Mouse (Mus musculus): ENCODE measurements around the gene Ipo9. TPM values are rescaled to one million over a fixed set of nuclear protein-coding genes. Genes with fewer than 3 reads are reported as not detected.

Gene Ipo9
- total and polyA plus RNA-seq, 3 experiments: 33.7 to 58.3 (median 38.3) TPM

DNA sequence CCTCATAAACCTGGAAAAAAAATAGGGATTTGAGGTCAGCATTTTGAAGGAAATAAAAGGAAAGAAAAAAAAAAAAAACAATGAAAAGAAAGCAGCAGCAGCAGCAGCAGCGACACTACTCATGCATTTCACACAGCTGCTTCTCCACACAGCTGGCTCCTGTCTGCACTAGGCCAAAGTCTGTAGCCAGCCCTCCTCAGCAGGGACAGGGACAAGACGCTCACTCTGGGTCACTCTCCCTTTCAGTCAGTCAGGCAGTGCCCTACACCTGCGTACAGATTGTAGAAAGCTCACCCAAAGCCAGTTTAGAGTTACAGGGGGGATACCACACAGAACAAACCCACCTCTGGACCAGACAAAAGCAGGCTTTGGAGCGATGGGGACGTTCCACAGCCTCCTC lies 27.6 kb upstream of the Ipo9 start:
- Histone ChIP-seq H3K27me3 (replicated peaks) (peaks cover 2% of the 10 kb centered on the region), H3K79me2 (replicated peaks; ENCODE audit: control insufficient read depth, extremely low read depth, insufficient read depth, poor library complexity, severe bottlenecking) (no peaks in the 10 kb centered on the region), H3K4me2 (ENCODE audit: insufficient read depth, low read depth, poor library complexity, severe bottlenecking) (no peak overlapping the region), H3K36me3 (replicated peaks in 1 of 2; ENCODE audit: control insufficient read depth in 1 of 2, insufficient read depth in 1 of 2, low read length in 1 of 2) (no peaks in the 10 kb centered on the region), H3K9ac (ENCODE audit: insufficient read depth, low read depth) (no peak overlapping the region), H3K27ac (ENCODE audit: insufficient read depth, low read depth) (no peak overlapping the region), H3K9me3 (replicated peaks; ENCODE audit: low read length) (no peaks in the 10 kb centered on the region), H3K4me1 (ENCODE audit: control insufficient read depth in 1 of 2, insufficient read depth in 2 of 2) (no peaks in the 10 kb centered on the region), H3K4me3 (replicated peaks in 1 of 3; ENCODE audit: low read depth in 2 of 3, low read length in 2 of 3, poor library complexity in 1 of 3) (no peak overlapping the region)
- DNase-seq (ENCODE audit: extremely low read depth): no peak
- in situ Hi-C loops (cut with MboI; ENCODE audit: low pct_ligation_motif_present, low pct_unique_long_range_greater_than_20kb, low sequenced_read_pairs) (no loop called here), dilution Hi-C loops (cut with MboI; ENCODE audit: extremely low pct_ligation_motif_present, extremely low pct_unique_long_range_greater_than_20kb, low sequenced_read_pairs) (no loop called here)
- TF ChIP-seq NELFE (IDR thresholded peaks at IDR 0.05; ENCODE audit: low read depth, low read length): no peak
- TF ChIP-seq IRF4 (IDR thresholded peaks at IDR 0.05; ENCODE audit: low read depth, low read length): no peak
- TF ChIP-seq ZC3H11A (IDR thresholded peaks at IDR 0.05; ENCODE audit: low read depth, low read length): no peak
- no peak for TF ChIP-seq RAD21 (IDR thresholded peaks at IDR 0.05; ENCODE audit: low read depth, low read length)
- no peak for TF ChIP-seq JUN (IDR thresholded peaks at IDR 0.05; ENCODE audit: insufficient read depth, low read depth, low read length)
- no peak for TF ChIP-seq MEF2A (IDR thresholded peaks at IDR 0.05; ENCODE audit: borderline replicate concordance, low read depth, low read length)
- no peak for TF ChIP-seq USF2 (conservative IDR thresholded peaks at IDR 0.05; ENCODE audit: low read depth, low read length)
- TF ChIP-seq ETS1 (conservative IDR thresholded peaks at IDR 0.05; ENCODE audit: low read depth, low read length): no peak
- TF ChIP-seq MXI1 (IDR thresholded peaks at IDR 0.05; ENCODE audit: low read depth, low read length): no peak
- no peak for TF ChIP-seq UBTF (IDR thresholded peaks at IDR 0.05; ENCODE audit: low read depth, low read length)
- TF ChIP-seq CTCF (conservative IDR thresholded peaks at IDR 0.05 in 1 of 2, IDR thresholded peaks at IDR 0.05 in 1 of 2; ENCODE audit: low read depth in 2 of 2, low read length in 2 of 2): no peak
- no peak for TF ChIP-seq CHD2 (IDR thresholded peaks at IDR 0.05; ENCODE audit: low read length)
- no peak for TF ChIP-seq NRF1 (IDR thresholded peaks at IDR 0.05; ENCODE audit: low read depth, low read length)
- TF ChIP-seq HCFC1 (IDR thresholded peaks at IDR 0.05; ENCODE audit: low read depth, low read length): no peak
- no peak for TF ChIP-seq ZMIZ1 (IDR thresholded peaks at IDR 0.05; ENCODE audit: low read depth, low read length)
- TF ChIP-seq POLR2AphosphoS2 (IDR thresholded peaks at IDR 0.05; ENCODE audit: low read depth, low read length): no peak
- no peak for TF ChIP-seq BHLHE40 (IDR thresholded peaks at IDR 0.05; ENCODE audit: low read depth, low read length)
- no peak for TF ChIP-seq MAZ (IDR thresholded peaks at IDR 0.05; ENCODE audit: low read depth, low read length)
- no peak for TF ChIP-seq MAFK (IDR thresholded peaks at IDR 0.05; ENCODE audit: insufficient replicate concordance, low read length)

DNA sequence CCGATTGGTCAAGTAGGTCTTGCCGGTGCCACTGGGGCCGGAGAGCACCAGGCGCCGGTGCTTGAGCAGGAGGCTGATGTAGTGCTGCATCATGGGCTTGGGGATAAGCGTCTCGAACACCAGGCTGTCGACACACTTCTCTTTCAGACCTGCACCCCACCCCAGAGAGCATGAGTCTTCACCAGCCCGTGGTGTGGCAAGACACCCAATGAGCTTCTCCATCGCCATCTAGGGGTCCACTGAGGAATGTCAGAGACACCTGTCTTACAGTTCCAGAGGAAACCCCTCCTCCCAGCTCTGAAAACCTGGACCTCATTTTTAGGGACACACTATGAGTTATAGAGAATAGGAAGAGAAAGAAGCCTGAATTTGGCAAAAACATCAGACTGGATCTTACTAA lies 22.0 kb upstream of the Ipo9 start:
- peak; percentile 51 for DNase-seq (ENCODE audit: extremely low read depth)
- in situ Hi-C loops (cut with MboI; ENCODE audit: low pct_ligation_motif_present, low pct_unique_long_range_greater_than_20kb, low sequenced_read_pairs): loop anchor here (5.0 kb wide), 1 partner anchor 90 kb away; no protein-coding TSS in a partner anchor
- Histone ChIP-seq H3K9me3 (replicated peaks; ENCODE audit: low read length) (no peaks in the 10 kb centered on the region), H3K36me3 (replicated peaks in 1 of 2; ENCODE audit: control insufficient read depth in 1 of 2, insufficient read depth in 1 of 2, low read length in 1 of 2) (no peaks in the 10 kb centered on the region), H3K9ac (ENCODE audit: insufficient read depth, low read depth) (no peak overlapping the region), H3K79me2 (replicated peaks; ENCODE audit: control insufficient read depth, extremely low read depth, insufficient read depth, poor library complexity, severe bottlenecking) (no peaks in the 10 kb centered on the region), H3K4me3 (replicated peaks in 1 of 3; ENCODE audit: low read depth in 2 of 3, low read length in 2 of 3, poor library complexity in 1 of 3) (no peak overlapping the region), H3K27me3 (replicated peaks) (peaks cover 5% of the 10 kb centered on the region), H3K4me1 (ENCODE audit: control insufficient read depth in 1 of 2, insufficient read depth in 2 of 2) (0 out of 4 replicates have a peak, but pooled peaks cover 3 to 4% of the 10 kb centered on the region in 2 experiments), H3K27ac (ENCODE audit: insufficient read depth, low read depth) (no peak overlapping the region), H3K4me2 (ENCODE audit: insufficient read depth, low read depth, poor library complexity, severe bottlenecking) (no peak overlapping the region)
- TF ChIP-seq RAD21 (IDR thresholded peaks at IDR 0.05; ENCODE audit: low read depth, low read length) (peak; percentile 63), NRF1 (IDR thresholded peaks at IDR 0.05; ENCODE audit: low read depth, low read length) (no peak), RCOR1 (conservative IDR thresholded peaks at IDR 0.05; ENCODE audit: low read depth, low read length) (no peak), TCF12 (IDR thresholded peaks at IDR 0.05; ENCODE audit: low read depth, low read length) (no peak), MAX (IDR thresholded peaks at IDR 0.05; ENCODE audit: low read length) (no peak), EP300 (IDR thresholded peaks at IDR 0.05; ENCODE audit: low read length) (no peak), CHD2 (IDR thresholded peaks at IDR 0.05; ENCODE audit: low read length) (no peak), NELFE (IDR thresholded peaks at IDR 0.05; ENCODE audit: low read depth, low read length) (no peak), MYC (IDR thresholded peaks at IDR 0.05; ENCODE audit: low read depth, low read length) (no peak), MAFK (IDR thresholded peaks at IDR 0.05; ENCODE audit: insufficient replicate concordance, low read length) (no peak), IRF4 (IDR thresholded peaks at IDR 0.05; ENCODE audit: low read depth, low read length) (no peak), E2F4 (IDR thresholded peaks at IDR 0.05; ENCODE audit: insufficient replicate concordance, low read depth, low read length) (no peak), POLR2A (IDR thresholded peaks at IDR 0.05; ENCODE audit: low read depth, low read length) (no peak), HCFC1 (IDR thresholded peaks at IDR 0.05; ENCODE audit: low read depth, low read length) (no peak), CTCF (conservative IDR thresholded peaks at IDR 0.05 in 1 of 2, IDR thresholded peaks at IDR 0.05 in 1 of 2; ENCODE audit: low read depth in 2 of 2, low read length in 2 of 2) (peak in 1 of 2 experiments; percentile 70; a peak in 2 of 4 replicates), UBTF (IDR thresholded peaks at IDR 0.05; ENCODE audit: low read depth, low read length) (no peak), ZKSCAN1 (IDR thresholded peaks at IDR 0.05; ENCODE audit: borderline replicate concordance, low read depth, low read length) (no peak), MAZ (IDR thresholded peaks at IDR 0.05; ENCODE audit: low read depth, low read length) (no peak), SMC3 (IDR thresholded peaks at IDR 0.05; ENCODE audit: low read depth, low read length) (peak; percentile 47), JUN (IDR thresholded peaks at IDR 0.05; ENCODE audit: insufficient read depth, low read depth, low read length) (no peak), CHD1 (IDR thresholded peaks at IDR 0.05; ENCODE audit: low read depth, low read length) (no peak)
- dilution Hi-C loops (cut with MboI; ENCODE audit: extremely low pct_ligation_motif_present, extremely low pct_unique_long_range_greater_than_20kb, low sequenced_read_pairs): no loop called here
